Mouse (Mus musculus) bone marrow, adult 2 months (tissue): ENCODE results near the gene AW822073.
"Not testable (repeated sequence)": the region's sequence is repeated elsewhere in the genome, so short reads cannot be mapped to it uniquely, and the experiment has no call there.

Experiments
- CTCF ChIP-seq: fragments of 200-500 bp; IDR thresholded peaks from 2 replicates; pipeline ENCODE4 v1.5.1; 2011; ENCODE audit warnings: low read length, control low read depth; ENCODE audit not compliant: control insufficient read depth, insufficient read depth
- POLR2A ChIP-seq: fragments of 200-500 bp; IDR thresholded peaks from 2 replicates; pipeline ENCODE4 v1.6.1; 2011; ENCODE audit warnings: low read depth, mild to moderate bottlenecking, control low read depth, low read length, borderline replicate concordance; ENCODE audit not compliant: control insufficient read depth

DNA sequence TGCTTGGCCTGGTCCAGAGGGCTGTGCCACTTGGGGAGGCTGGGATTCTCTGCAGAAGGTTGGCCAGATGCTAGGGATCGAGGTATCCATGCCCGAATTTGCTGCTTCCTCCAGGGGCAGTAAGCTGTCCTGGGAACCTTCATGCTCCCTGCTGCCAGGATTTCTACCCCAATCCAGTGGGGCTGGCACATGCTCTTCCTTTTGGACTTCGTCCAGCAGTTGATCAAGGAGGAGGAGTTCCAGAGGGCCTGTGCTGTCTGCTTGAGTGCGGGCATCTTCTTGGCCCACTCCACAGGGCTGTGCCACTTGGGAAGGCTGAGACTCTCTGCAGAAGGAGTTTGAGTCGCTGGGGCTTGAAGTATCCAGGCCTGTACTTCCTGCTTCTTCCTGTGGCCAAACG lies 1.6 kb downstream of the AW822073 start:
- not testable (repeated sequence) for TF ChIP-seq CTCF, POLR2A
